Mouse (Mus musculus) intestine, embryonic 15.5 days (tissue): ENCODE measurements around the gene Helb. TPM values are rescaled to one million over a fixed set of nuclear protein-coding genes. Genes with fewer than 3 reads are reported as not detected.
"Not testable (repeated sequence)": the region's sequence is repeated elsewhere in the genome, so short reads cannot be mapped to it uniquely, and the experiment has no call there.

Source experiments
- ATAC-seq: fragments of 200-750 bp; cut with Nextera tagmentation; 2 replicates; pipeline ENCODE4 v1.8.0; 2017; ENCODE audit warnings: moderate TSS enrichment, moderate library complexity
- H3K27ac ChIP-seq: fragments of 300-500 bp; sonication (generic); 2 replicates; pipeline ENCODE4 v1.5.1; 2015; ENCODE audit warnings: mild to moderate bottlenecking, inconsistent platforms
- H3K27me3 ChIP-seq: fragments of 300-500 bp; sonication (generic); replicated peaks from 2 replicates; pipeline ENCODE4 v1.6.1; 2015; ENCODE audit warnings: inconsistent platforms
- H3K36me3 ChIP-seq: fragments of 300-500 bp; sonication (generic); 2 replicates; pipeline ENCODE4 v1.6.1; 2015; ENCODE audit warnings: inconsistent platforms
- H3K4me1 ChIP-seq: fragments of 300-500 bp; sonication (generic); replicated peaks from 2 replicates; pipeline ENCODE4 v1.6.1; 2015; ENCODE audit warnings: inconsistent platforms
- H3K4me2 ChIP-seq: fragments of 300-500 bp; sonication (generic); replicated peaks from 2 replicates; pipeline ENCODE4 v1.6.1; 2015; ENCODE audit warnings: mild to moderate bottlenecking, inconsistent platforms
- H3K4me3 ChIP-seq: fragments of 300-500 bp; sonication (generic); replicated peaks from 2 replicates; pipeline ENCODE4 v1.5.1; 2015; ENCODE audit warnings: inconsistent platforms
- H3K9ac ChIP-seq: fragments of 300-500 bp; sonication (generic); 2 replicates; pipeline ENCODE4 v1.6.1; 2015; ENCODE audit warnings: inconsistent platforms
- H3K9me3 ChIP-seq: fragments of 300-500 bp; sonication (generic); 2 replicates; pipeline ENCODE4 v1.6.1; 2016; ENCODE audit warnings: inconsistent platforms
- WGBS: fragments of 180-500 bp; shearing (Covaris S2); methylation state at CpG from one replicate; pipeline ENCODE4 v1.1.7; 2015; 5-methylcytosine and 5-hydroxymethylcytosine counted together
- polyA plus RNA-seq: library from polyadenylated mRNA; unstranded; fragments of >200 nt; fragmentation: Nextera tagmentation; extraction: Ambion mirVana; gene quantifications from 2 replicates; pipeline ENCODE4 v1.2.1, GENCODE M21; 2015

Gene Helb
- polyA plus RNA-seq, 1 experiment from 2014 or later: 5.4 TPM

DNA sequence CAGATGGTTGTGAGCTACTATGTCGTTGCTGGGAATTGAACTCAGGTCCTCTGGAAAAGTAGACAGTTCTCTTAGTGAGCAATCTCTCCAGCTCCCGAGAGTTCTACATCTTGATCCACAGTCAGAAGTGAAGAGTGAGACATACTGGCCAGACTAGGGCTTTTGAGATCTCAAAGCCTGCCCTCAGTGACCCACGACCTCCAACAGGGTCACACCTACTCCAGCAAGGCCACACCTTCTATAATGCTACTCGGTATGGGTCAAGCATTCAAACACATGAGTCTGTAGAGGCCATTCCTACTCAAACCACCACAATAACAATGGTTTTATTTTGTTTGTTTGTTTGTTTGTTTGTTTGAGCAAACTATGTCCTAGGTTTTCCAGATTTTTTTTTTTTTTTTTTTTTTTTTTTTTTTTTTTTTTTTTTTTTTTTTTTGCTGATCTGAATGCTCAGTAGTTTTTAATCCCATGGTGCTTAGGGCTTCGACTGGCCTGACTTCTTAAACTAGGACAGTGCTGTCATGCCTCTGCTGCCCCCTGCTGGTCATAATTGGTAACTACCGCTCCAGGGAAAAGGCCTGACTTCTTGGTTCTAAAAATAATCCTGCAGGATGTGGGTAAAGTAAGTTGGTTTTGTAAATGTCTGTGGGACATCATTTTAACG is 12.1 kb upstream of the Helb start:
- H3K9me3 ChIP-seq: no peaks in the 10 kb centered on the region
- 53% methylated on average over 7 of the region's 7 CpGs for WGBS
- H3K4me2 ChIP-seq: no peak overlapping the region
- no peak overlapping the region for H3K27ac ChIP-seq
- H3K4me1 ChIP-seq: no peaks in the 10 kb centered on the region
- H3K27me3 ChIP-seq: no peaks in the 10 kb centered on the region
- no peak overlapping the region for H3K9ac ChIP-seq
- no peak overlapping the region for H3K4me3 ChIP-seq
- no peaks in the 10 kb centered on the region for H3K36me3 ChIP-seq
- 0 out of 2 replicates have a peak, but pooled peaks have one; percentile 61 for ATAC-seq

DNA sequence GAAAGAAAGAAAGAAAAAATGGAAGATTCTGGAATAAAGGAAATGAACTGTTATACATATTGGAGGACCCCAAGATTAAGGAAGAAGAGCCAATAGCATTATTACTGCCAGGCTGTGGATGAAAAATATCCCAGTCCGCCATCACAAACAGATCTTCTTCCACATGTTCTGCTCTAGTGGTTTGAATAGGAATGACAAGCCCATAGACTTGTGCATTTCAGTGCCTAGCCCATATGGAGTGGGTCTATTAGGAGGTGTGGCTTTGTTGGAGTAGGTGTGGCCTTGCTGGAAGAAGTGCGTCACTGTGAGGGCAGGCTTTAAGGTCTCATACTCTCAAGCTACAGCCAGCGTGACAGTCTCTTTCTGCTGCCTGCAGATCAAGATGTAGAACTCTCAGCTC is 10.9 kb upstream of the Helb start:
- Histone ChIP-seq H3K4me1 (no peaks in the 10 kb centered on the region), H3K4me2 (no peak overlapping the region), H3K27me3 (no peaks in the 10 kb centered on the region), H3K4me3 (no peak overlapping the region), H3K9me3 (no peaks in the 10 kb centered on the region), H3K27ac (no peak overlapping the region), H3K9ac (no peak overlapping the region), H3K36me3 (no peaks in the 10 kb centered on the region)
- ATAC-seq: no peak
- 90% methylated on average over 3 of the region's 3 CpGs for WGBS

DNA sequence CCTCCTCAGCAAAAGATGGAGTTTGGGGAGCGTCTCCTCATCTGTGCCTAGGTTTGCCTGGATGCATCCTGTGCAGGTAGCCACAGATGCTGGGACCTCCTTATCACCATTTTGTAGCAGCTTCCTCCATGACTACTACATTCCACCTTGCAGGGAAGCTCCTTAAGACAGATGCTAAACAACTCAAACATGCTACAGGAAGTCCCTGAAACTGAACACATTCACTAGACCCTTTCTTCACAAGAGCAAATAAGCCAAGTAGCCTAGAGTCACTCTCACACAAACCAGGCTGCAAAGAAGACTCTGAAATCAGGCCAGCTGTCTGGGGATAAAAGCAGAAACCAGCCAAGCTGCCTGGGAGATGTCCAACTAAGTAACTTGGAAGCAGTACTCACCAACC is 2.5 kb upstream of the Helb start:
- H3K4me3 ChIP-seq: no peak overlapping the region
- no peaks in the 10 kb centered on the region for H3K36me3 ChIP-seq
- 90% methylated on average over 1 of the region's 1 CpGs for WGBS
- no peaks in the 10 kb centered on the region for H3K4me1 ChIP-seq
- H3K9me3 ChIP-seq: no peaks in the 10 kb centered on the region
- no peaks in the 10 kb centered on the region for H3K27me3 ChIP-seq
- H3K4me2 ChIP-seq: no peak overlapping the region
- ATAC-seq: no peak
- no peak overlapping the region for H3K27ac ChIP-seq
- H3K9ac ChIP-seq: no peak overlapping the region

DNA sequence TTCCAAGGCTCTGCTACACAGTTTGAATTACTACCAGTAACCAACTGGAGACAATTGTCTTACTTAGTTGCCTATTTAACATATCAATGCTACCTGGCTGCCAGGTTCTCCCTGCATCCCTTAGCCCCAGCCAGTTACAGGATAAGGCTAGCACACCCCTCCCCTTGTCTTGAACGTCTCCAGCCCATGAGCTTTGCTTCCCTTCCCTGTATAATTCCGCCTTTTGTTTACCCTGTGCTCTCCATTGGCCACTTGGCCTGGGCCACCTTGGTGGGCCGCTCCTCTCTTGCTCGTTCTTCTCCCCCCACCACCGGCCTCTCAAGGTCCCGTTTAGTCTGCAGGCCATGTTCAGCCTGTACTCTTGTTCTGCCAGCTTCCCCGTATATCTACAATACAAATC is 1.7 kb upstream of the Helb start:
- 49% methylated on average over 7 of the region's 7 CpGs for WGBS
- no peak for ATAC-seq

DNA sequence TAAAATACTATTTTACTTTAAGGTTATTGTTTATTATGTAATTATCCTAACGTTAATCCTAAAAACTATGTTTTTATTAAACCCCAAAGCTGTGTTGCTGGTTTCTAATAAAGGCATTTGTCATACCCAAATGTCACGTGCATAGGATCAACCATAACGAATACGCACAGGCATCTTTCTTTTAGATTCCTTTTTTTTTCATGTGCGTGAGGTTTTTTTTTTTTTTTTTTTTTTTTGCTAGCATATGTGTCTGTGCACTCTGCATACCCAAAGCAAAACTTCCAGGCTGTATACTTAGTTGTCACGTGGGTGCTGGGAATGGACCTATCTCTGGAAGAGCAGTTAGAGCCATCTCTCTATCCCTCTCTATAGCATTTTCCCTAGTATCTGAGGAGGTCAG is 1.2 kb upstream of the Helb start:
- no peak overlapping the region for H3K4me2 ChIP-seq
- H3K4me3 ChIP-seq: no peak overlapping the region
- H3K9ac ChIP-seq: no peak overlapping the region
- no peaks in the 10 kb centered on the region for H3K36me3 ChIP-seq
- no peak for ATAC-seq
- H3K27ac ChIP-seq: no peak overlapping the region
- H3K9me3 ChIP-seq: no peaks in the 10 kb centered on the region
- H3K27me3 ChIP-seq: no peaks in the 10 kb centered on the region
- WGBS: 79% methylated on average over 6 of the region's 6 CpGs
- no peaks in the 10 kb centered on the region for H3K4me1 ChIP-seq

More for the DNA sequence above, 1.7 kb upstream of the Helb start:
- Histone ChIP-seq H3K9ac (no peak overlapping the region), H3K36me3 (no peaks in the 10 kb centered on the region), H3K4me3 (no peak overlapping the region), H3K27me3 (no peaks in the 10 kb centered on the region), H3K4me2 (no peak overlapping the region), H3K9me3 (no peaks in the 10 kb centered on the region), H3K4me1 (no peaks in the 10 kb centered on the region), H3K27ac (no peak overlapping the region)

DNA sequence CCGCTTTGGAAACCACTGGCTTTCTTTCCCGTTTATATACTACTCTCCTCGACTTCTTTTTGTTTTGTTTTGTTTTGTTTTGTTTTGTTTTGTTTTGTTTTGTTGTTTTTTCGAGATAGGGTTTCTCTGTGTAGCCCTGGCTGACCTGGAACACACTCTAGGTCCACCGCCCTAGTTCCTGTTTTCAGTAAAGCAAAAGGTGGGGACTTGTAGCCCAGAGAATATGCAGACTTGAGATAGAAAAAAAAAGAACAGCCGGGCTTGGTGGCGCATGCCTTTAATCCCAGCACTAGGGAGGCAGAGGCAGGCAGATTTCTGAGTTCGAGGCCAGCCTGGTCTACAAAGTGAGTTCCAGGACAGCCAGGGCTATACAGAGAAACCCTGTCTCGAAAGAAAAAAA is 695 bp upstream of the Helb start:
- H3K9ac ChIP-seq: peak overlapping the region; percentile 33; the same call in 1 of the 2 replicates
- not testable (repeated sequence) for ATAC-seq, H3K9me3 ChIP-seq, H3K27ac ChIP-seq, H3K4me1 ChIP-seq, H3K36me3 ChIP-seq, H3K27me3 ChIP-seq
- 67% methylated on average over 9 of the region's 9 CpGs for WGBS
- H3K4me2 ChIP-seq: peak overlapping the region; percentile 75
- peak overlapping the region; percentile 76; the same call in 1 of the 2 replicates for H3K4me3 ChIP-seq

DNA sequence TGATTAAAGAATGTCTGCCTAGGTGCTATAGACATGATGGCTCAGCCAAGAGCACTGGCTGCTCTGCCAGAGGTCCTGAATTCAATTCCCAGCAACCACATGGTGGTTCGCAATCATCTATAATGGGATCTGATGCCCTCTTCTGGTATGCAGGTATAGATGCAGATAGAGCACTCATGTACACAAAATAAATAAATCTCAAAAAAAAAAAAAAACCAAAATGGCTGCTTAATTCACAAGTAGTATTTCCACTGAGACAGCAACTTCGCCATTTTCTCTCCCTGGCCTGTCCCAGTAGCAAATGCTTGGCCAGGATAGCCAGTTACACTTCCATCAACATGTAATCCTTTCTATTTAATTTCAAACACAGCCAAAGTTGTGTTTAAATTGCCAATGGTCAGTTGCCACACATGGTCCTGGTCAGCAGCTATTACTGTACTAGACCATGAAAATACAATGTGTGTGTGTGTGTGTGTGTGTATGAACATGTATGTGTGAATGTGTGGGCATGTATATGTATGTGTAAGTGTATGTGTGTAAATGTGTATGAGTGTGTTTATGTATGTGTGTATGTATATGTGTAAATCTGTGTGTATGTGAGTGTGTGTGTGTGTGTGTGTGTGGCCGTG is 982 bp downstream of the Helb start:
- no peak overlapping the region for H3K27ac ChIP-seq
- no peaks in the 10 kb centered on the region for H3K4me1 ChIP-seq
- H3K9ac ChIP-seq: 0 out of 2 replicates have a peak overlapping the region, but pooled peaks have one; percentile 70
- 71% methylated on average over 3 of the region's 3 CpGs for WGBS
- no peaks in the 10 kb centered on the region for H3K36me3 ChIP-seq
- H3K4me3 ChIP-seq: peak overlapping the region; percentile 76
- H3K9me3 ChIP-seq: no peaks in the 10 kb centered on the region
- H3K4me2 ChIP-seq: peak overlapping the region; percentile 75
- no peak for ATAC-seq
- no peaks in the 10 kb centered on the region for H3K27me3 ChIP-seq

DNA sequence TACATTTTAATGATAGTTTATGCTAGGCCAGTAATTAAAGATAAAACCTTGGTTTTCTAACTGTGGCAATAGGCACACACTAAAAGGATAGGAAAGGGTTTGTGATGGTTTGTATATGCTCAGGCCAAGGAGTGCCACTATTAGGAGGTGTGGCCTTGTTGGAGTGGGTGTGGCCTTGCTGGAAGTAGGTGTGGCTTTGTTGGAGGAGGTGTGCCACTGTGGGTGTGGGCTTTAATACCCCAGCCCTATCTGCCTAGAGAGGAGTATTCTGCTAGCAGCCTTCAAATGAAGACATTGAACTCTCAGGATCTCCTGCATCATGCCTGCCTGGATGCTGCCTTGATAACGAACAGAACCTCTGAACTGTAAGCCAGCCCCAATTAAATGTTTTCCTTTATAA is 12.0 kb downstream of the Helb start:
- H3K4me1 ChIP-seq: no peaks in the 10 kb centered on the region
- no peak overlapping the region for H3K27ac ChIP-seq
- ATAC-seq: no peak
- H3K4me3 ChIP-seq: no peak overlapping the region
- no peaks in the 10 kb centered on the region for H3K36me3 ChIP-seq
- no peak overlapping the region for H3K4me2 ChIP-seq
- H3K9ac ChIP-seq: no peak overlapping the region
- no peaks in the 10 kb centered on the region for H3K27me3 ChIP-seq
- WGBS: 100% methylated on average over 1 of the region's 1 CpGs
- no peaks in the 10 kb centered on the region for H3K9me3 ChIP-seq

DNA sequence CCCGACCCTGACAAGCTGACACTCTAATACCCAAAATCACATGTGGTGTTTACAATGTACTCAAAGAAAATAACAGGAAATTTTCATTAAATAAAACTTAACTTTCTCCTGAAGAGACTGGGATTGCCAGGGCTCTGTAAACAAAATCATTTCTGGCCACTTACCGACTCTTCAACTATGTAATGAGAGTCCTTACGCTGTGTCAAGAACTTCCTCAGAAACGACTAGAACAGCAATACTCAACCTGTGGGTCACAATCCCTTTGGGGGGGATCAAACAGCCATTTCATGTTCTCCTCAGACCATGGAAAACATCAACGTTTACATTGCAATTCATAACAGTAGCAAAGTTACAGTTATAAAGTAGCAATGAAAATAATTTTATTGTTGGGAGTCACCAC is 15.2 kb downstream of the Helb start:
- Histone ChIP-seq H3K27ac (no peak overlapping the region), H3K36me3 (no peaks in the 10 kb centered on the region; the same call in 1 of the 2 replicates), H3K4me3 (no peak overlapping the region), H3K4me1 (no peaks in the 10 kb centered on the region), H3K4me2 (no peak overlapping the region), H3K9me3 (no peaks in the 10 kb centered on the region), H3K9ac (no peak overlapping the region), H3K27me3 (no peaks in the 10 kb centered on the region)
- 78% methylated on average over 5 of the region's 5 CpGs for WGBS
- ATAC-seq: no peak

DNA sequence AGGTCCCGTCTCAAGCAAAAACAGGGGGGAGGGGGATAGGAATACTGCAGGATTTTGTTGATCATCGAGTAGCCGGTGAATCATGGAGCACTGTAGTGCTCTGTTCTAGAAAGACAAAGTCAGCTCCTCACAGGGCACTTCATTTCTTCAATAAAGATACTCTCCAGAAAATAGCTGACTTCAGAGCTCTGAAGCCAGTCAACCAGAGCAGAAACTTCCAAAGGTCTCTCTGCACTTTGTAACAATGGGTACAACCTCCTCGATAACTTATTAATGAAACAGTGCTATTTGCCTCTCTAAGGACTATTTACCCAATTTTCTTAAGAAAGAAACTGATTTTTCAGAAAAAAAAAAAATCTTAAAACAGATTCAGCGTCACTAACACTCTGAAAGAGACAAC is 17.1 kb downstream of the Helb start:
- Histone ChIP-seq H3K27ac (no peak overlapping the region), H3K27me3 (no peaks in the 10 kb centered on the region), H3K9me3 (no peaks in the 10 kb centered on the region), H3K9ac (no peak overlapping the region), H3K4me1 (no peaks in the 10 kb centered on the region), H3K4me3 (no peak overlapping the region), H3K4me2 (no peak overlapping the region), H3K36me3 (peaks cover 3% of the 10 kb centered on the region; the same call in 1 of the 2 replicates)
- 95% methylated on average over 5 of the region's 5 CpGs for WGBS
- no peak for ATAC-seq

DNA sequence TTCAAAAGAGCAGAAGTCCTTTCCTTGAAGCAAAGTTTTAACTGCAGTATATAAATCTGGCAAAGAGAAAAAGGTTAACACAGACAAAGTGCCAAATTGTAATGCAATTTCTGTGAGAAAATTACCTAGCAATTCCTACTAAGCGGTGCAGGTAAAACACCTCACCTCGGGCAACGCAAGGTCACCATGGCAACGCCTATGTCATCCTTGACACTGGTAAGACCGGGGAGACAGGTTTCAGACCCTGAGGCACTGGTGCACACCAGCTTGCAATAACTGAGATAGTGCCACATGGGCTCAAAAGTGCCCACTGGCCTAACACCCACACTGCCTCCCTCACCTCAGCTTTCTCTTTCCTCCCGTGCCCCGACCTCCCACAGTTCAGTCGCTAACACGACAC is 17.7 kb downstream of the Helb start:
- H3K9ac ChIP-seq: no peak overlapping the region
- peaks cover 3% of the 10 kb centered on the region; the same call in 1 of the 2 replicates for H3K36me3 ChIP-seq
- H3K27me3 ChIP-seq: no peaks in the 10 kb centered on the region
- no peak overlapping the region for H3K4me2 ChIP-seq
- H3K4me3 ChIP-seq: no peak overlapping the region
- no peaks in the 10 kb centered on the region for H3K4me1 ChIP-seq
- no peak for ATAC-seq
- 84% methylated on average over 9 of the region's 9 CpGs for WGBS
- H3K9me3 ChIP-seq: no peaks in the 10 kb centered on the region
- H3K27ac ChIP-seq: no peak overlapping the region

DNA sequence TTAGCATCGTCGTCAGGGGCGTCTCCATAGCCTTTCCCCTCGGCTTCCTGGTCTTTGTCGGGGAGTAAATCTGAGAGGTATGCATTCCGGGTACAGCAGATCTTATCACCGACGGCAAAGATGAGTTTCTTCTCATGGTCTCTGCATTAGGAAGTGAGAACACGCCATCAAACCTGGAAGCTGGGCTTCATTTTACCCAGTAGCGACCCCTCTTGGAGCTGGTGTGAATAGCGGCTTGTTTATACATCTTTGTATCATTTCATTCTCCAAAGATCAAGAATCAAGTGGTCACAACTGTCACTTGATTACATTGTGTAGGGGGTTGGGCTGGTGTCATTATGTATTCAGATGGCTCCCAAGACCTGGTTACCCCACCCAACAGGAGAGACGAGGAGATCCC is 20.2 kb downstream of the Helb start:
- Histone ChIP-seq H3K27ac (no peak overlapping the region), H3K4me1 (no peaks in the 10 kb centered on the region), H3K36me3 (peaks cover 8% of the 10 kb centered on the region), H3K4me2 (no peak overlapping the region), H3K9ac (no peak overlapping the region), H3K4me3 (no peak overlapping the region), H3K27me3 (no peaks in the 10 kb centered on the region), H3K9me3 (no peaks in the 10 kb centered on the region)
- ATAC-seq: no peak
- 90% methylated on average over 12 of the region's 12 CpGs for WGBS

DNA sequence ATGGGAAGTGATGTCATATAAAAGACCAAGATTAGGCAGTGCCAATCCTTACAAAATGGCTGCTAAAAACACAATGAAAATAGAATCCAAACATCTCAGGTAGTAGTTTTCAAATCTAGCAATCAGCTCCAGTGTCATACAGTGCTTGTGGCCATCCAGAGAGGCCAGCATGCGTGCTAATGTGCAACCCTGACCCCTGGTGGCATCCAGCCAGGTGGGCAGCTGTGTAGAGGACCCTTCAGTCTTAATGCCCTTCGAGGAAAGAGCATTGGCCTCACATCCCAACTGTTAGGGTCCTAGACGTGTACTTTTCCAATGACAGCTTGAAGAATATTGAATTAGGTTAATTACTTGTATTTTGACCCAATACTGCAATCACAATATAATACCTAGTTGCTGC is 34.9 kb downstream of the Helb start:
- no peaks in the 10 kb centered on the region for H3K27me3 ChIP-seq
- no peaks in the 10 kb centered on the region for H3K4me1 ChIP-seq
- H3K4me2 ChIP-seq: no peak overlapping the region
- H3K36me3 ChIP-seq: no peaks in the 10 kb centered on the region
- H3K9me3 ChIP-seq: no peaks in the 10 kb centered on the region
- no peak overlapping the region for H3K9ac ChIP-seq
- no peak overlapping the region for H3K27ac ChIP-seq
- H3K4me3 ChIP-seq: no peak overlapping the region
- WGBS: 78% methylated on average over 3 of the region's 3 CpGs
- no peak for ATAC-seq
